Mouse (Mus musculus): Measurements from ENCODE around the gene Gabrb2. TPM values are rescaled to one million over a fixed set of nuclear protein-coding genes. Genes with fewer than 3 reads are reported as not detected.

Gene Gabrb2
- polyA plus RNA-seq, 1 experiment from 2014 or later, result 1.7 TPM

DNA sequence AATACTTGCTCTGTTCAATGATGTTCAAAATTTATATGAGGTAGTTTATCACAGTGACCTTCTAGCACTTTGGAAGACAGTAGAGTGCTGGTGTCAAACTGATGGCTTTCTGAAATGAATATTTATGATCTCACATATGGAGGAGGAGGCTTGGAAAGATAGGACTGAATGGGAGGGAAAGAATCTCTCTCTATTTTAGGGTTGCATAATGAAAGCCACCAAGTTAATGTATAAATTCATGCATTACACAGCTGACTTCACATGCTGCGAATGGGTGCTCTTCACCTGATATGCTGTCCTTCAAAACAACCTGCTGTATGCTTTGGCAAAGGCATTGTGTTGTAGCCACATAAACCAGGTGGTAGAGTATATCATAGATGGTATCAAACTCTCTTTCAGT is 44.6 kb downstream of the Gabrb2 start:
- WGBS, result 93% methylated on average over 1 of the region's 1 CpGs

GRCm38 (mm10) chr11:42468381-42468780 is 48.8 kb downstream of the Gabrb2 start:
- Histone ChIP-seq H3K27me3 (replicated peaks; ENCODE audit: low read depth, poor library complexity, severe bottlenecking) (no peaks in the 10 kb centered on the region), H3K4me3 (no peak overlapping the region), H3K36me3 (replicated peaks) (no peaks in the 10 kb centered on the region), H3K4me1 (no peaks in the 10 kb centered on the region), H3K9me3 (no peaks in the 10 kb centered on the region), H3K27ac (replicated peaks) (no peak overlapping the region)
- no peak for DNase-seq (ENCODE audit: low spot score)
- 92% methylated on average over 3 of the region's 3 CpGs for WGBS

More for the DNA sequence above, 44.6 kb downstream of the Gabrb2 start:
- no peaks in the 10 kb centered on the region for H3K4me1 ChIP-seq
- no peaks in the 10 kb centered on the region for H3K27me3 ChIP-seq (replicated peaks; ENCODE audit: low read depth, poor library complexity, severe bottlenecking)
- H3K36me3 ChIP-seq (replicated peaks), result no peaks in the 10 kb centered on the region
- no peak overlapping the region for H3K27ac ChIP-seq (replicated peaks)
- no peak overlapping the region for H3K4me3 ChIP-seq
- no peak for DNase-seq (ENCODE audit: low spot score)
- H3K9me3 ChIP-seq, result no peaks in the 10 kb centered on the region

DNA sequence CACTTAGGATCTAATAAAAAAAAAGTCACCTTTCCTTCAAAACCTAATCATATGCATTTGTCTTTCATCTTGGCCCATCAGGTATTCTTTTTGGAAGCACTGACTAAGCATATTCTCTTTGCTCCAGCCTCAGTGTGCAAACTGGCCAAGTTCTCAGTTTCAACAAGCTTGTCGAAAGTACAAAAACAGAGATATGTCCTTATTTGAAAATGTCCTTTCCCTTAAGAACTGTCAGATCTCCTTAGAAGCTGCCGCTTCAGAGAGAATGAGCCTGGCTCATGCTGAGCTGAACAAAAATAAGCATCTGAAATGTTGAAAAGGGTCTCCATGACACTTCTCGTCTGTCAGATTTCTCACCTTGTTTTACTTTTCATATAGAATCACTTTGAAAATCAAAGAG is 55.0 kb downstream of the Gabrb2 start:
- no peaks in the 10 kb centered on the region for H3K27me3 ChIP-seq (replicated peaks; ENCODE audit: low read depth, poor library complexity, severe bottlenecking)
- H3K27ac ChIP-seq (replicated peaks), result no peak overlapping the region
- H3K9me3 ChIP-seq, result no peaks in the 10 kb centered on the region
- DNase-seq (ENCODE audit: low spot score), result no peak
- WGBS, result 86% methylated on average over 3 of the region's 3 CpGs
- H3K36me3 ChIP-seq (replicated peaks), result no peaks in the 10 kb centered on the region
- H3K4me1 ChIP-seq, result no peaks in the 10 kb centered on the region
- no peak overlapping the region for H3K4me3 ChIP-seq

GRCm38 (mm10) chr11:42487625-42488024 is 68.1 kb downstream of the Gabrb2 start:
- no peaks in the 10 kb centered on the region for H3K27me3 ChIP-seq (replicated peaks; ENCODE audit: low read depth, poor library complexity, severe bottlenecking)
- H3K4me1 ChIP-seq, result no peaks in the 10 kb centered on the region
- DNase-seq (ENCODE audit: low spot score), result no peak
- H3K36me3 ChIP-seq (replicated peaks), result no peaks in the 10 kb centered on the region
- H3K4me3 ChIP-seq, result no peak overlapping the region
- H3K9me3 ChIP-seq, result no peaks in the 10 kb centered on the region
- H3K27ac ChIP-seq (replicated peaks), result no peak overlapping the region

DNA sequence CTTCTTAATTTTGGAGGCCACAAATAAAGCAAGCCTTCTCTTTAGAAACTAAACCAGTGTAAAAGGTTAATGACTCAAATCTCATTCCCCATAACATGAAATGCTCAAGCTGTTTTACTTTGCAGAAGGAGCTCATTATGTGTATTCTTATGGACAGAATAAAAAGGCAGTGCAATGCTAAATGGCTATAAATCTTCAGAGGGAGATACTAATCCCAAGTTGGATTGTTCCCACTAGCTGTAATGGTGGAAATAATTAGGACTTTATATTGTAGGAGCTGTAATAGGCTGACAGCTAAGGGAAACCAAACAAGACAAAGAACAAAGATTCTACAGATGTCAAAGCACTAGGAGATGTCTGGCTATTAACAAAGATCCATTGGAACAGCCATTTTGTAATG is 81.6 kb downstream of the Gabrb2 start:
- no peak for DNase-seq (ENCODE audit: low spot score)
- Histone ChIP-seq H3K4me1 (no peaks in the 10 kb centered on the region), H3K9me3 (no peaks in the 10 kb centered on the region), H3K4me3 (no peak overlapping the region), H3K36me3 (replicated peaks) (no peaks in the 10 kb centered on the region), H3K27ac (replicated peaks) (no peak overlapping the region), H3K27me3 (replicated peaks; ENCODE audit: low read depth, poor library complexity, severe bottlenecking) (no peaks in the 10 kb centered on the region)

GRCm38 (mm10) chr11:42505436-42505835 is 85.9 kb downstream of the Gabrb2 start:
- Histone ChIP-seq H3K9me3 (no peaks in the 10 kb centered on the region), H3K4me3 (no peak overlapping the region), H3K27me3 (replicated peaks; ENCODE audit: low read depth, poor library complexity, severe bottlenecking) (no peaks in the 10 kb centered on the region), H3K36me3 (replicated peaks) (no peaks in the 10 kb centered on the region), H3K27ac (replicated peaks) (no peak overlapping the region), H3K4me1 (no peaks in the 10 kb centered on the region)
- no peak for DNase-seq (ENCODE audit: low spot score)
- 84% methylated on average over 2 of the region's 2 CpGs for WGBS

DNA sequence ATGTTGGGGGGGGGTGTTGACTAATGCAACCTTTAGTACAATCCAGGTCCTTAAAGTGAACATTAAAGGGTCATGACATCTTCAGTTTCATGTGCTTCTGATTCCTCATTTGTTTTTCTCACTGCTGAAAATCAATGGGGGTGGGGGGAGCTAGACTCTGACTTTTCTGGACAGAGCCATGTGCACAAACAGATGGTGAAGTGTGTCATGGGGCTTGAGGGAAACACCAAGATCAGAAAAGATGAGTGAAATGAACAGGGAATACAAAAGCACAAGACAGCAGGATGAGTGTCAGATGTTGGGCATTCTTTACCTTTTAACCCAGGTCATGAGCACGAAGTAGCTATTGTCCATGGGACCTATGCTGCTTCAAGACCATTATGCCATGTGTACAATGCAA is 86.4 kb downstream of the Gabrb2 start:
- WGBS, result 79% methylated on average over 1 of the region's 1 CpGs
- Histone ChIP-seq H3K27me3 (replicated peaks; ENCODE audit: low read depth, poor library complexity, severe bottlenecking) (no peaks in the 10 kb centered on the region), H3K36me3 (replicated peaks) (no peaks in the 10 kb centered on the region), H3K9me3 (no peaks in the 10 kb centered on the region), H3K4me1 (no peaks in the 10 kb centered on the region), H3K4me3 (no peak overlapping the region), H3K27ac (replicated peaks) (no peak overlapping the region)
- no peak for DNase-seq (ENCODE audit: low spot score)

DNA sequence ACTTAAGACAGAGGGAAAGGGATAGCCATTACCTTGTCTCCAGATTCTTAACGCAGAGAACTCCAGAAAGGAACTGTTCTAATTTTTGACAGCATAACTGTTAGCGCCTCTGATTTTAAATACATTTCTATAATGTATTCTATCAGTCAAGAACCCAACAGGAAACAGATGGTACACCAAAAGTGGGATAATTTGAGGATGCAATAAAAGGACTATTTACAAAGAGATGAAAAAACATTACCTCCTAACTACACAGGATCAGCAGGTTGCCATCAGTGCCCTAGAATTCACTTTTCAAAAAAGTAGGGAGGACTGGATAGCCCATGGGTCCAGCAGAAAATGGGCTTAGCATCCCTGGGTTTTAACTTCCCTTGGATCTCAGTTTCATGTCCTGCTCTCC is 102.4 kb downstream of the Gabrb2 start:
- Histone ChIP-seq H3K4me3 (no peak overlapping the region), H3K4me1 (no peaks in the 10 kb centered on the region), H3K36me3 (replicated peaks) (no peaks in the 10 kb centered on the region), H3K9me3 (no peaks in the 10 kb centered on the region), H3K27me3 (replicated peaks; ENCODE audit: low read depth, poor library complexity, severe bottlenecking) (no peaks in the 10 kb centered on the region), H3K27ac (replicated peaks) (no peak overlapping the region)
- WGBS, result 87% methylated on average over 2 of the region's 2 CpGs
- DNase-seq (ENCODE audit: low spot score), result no peak

- H3K27ac ChIP-seq (replicated peaks), result no peak overlapping the region
- H3K4me3 ChIP-seq, result no peak overlapping the region
- no peaks in the 10 kb centered on the region for H3K9me3 ChIP-seq
- WGBS, result 92% methylated on average over 3 of the region's 3 CpGs
- H3K36me3 ChIP-seq (replicated peaks), result no peaks in the 10 kb centered on the region
- no peak for DNase-seq (ENCODE audit: low spot score)
- no peaks in the 10 kb centered on the region for H3K4me1 ChIP-seq
- no peaks in the 10 kb centered on the region for H3K27me3 ChIP-seq (replicated peaks; ENCODE audit: low read depth, poor library complexity, severe bottlenecking)
Observed at GRCm38 (mm10) chr11:42528226-42528881, 108.8 kb downstream of the Gabrb2 start.

GRCm38 (mm10) chr11:42532577-42532976 is 113.0 kb downstream of the Gabrb2 start:
- Histone ChIP-seq H3K27ac (replicated peaks) (no peak overlapping the region), H3K4me3 (no peak overlapping the region), H3K4me1 (no peaks in the 10 kb centered on the region), H3K36me3 (replicated peaks) (no peaks in the 10 kb centered on the region), H3K27me3 (replicated peaks; ENCODE audit: low read depth, poor library complexity, severe bottlenecking) (no peaks in the 10 kb centered on the region), H3K9me3 (no peaks in the 10 kb centered on the region)
- DNase-seq (ENCODE audit: low spot score), result no peak
- 60% methylated on average over 2 of the region's 2 CpGs for WGBS

GRCm38 (mm10) chr11:42535286-42535685 is 115.7 kb downstream of the Gabrb2 start:
- H3K9me3 ChIP-seq, result no peaks in the 10 kb centered on the region
- H3K27ac ChIP-seq (replicated peaks), result no peak overlapping the region
- H3K4me1 ChIP-seq, result no peaks in the 10 kb centered on the region
- no peaks in the 10 kb centered on the region for H3K27me3 ChIP-seq (replicated peaks; ENCODE audit: low read depth, poor library complexity, severe bottlenecking)
- WGBS, result 86% methylated on average over 5 of the region's 5 CpGs
- no peak for DNase-seq (ENCODE audit: low spot score)
- no peak overlapping the region for H3K4me3 ChIP-seq
- H3K36me3 ChIP-seq (replicated peaks), result no peaks in the 10 kb centered on the region

DNA sequence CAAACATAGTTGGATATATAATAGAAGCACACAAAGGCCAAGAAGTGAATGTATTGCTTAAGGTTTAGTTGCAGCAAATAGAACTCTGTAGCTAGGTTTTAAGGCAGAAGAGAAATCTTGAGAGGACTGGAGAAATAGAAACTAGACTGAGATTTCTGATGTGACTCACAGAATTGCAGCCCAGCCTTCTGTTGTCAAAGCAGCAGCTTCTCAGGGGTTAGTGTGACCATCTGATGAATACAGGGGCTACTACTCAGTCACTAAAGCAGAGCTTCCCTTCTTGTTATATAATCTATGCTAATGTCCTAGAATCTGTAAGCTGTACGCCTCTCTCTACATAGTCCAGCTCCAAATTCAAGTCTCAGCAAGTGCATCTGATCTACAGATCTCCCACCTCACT is 116.3 kb downstream of the Gabrb2 start:
- no peaks in the 10 kb centered on the region for H3K4me1 ChIP-seq
- no peaks in the 10 kb centered on the region for H3K36me3 ChIP-seq (replicated peaks)
- WGBS, result 84% methylated on average over 1 of the region's 1 CpGs
- no peaks in the 10 kb centered on the region for H3K9me3 ChIP-seq
- no peak for DNase-seq (ENCODE audit: low spot score)
- H3K27me3 ChIP-seq (replicated peaks; ENCODE audit: low read depth, poor library complexity, severe bottlenecking), result no peaks in the 10 kb centered on the region
- no peak overlapping the region for H3K27ac ChIP-seq (replicated peaks)
- no peak overlapping the region for H3K4me3 ChIP-seq

GRCm38 (mm10) chr11:42542861-42543260 is 123.3 kb downstream of the Gabrb2 start:
- DNase-seq (ENCODE audit: low spot score), result no peak
- H3K36me3 ChIP-seq (replicated peaks), result no peaks in the 10 kb centered on the region
- no peaks in the 10 kb centered on the region for H3K9me3 ChIP-seq
- 80% methylated on average over 2 of the region's 2 CpGs for whole genome bisulfite sequencing
- no peaks in the 10 kb centered on the region for H3K4me1 ChIP-seq
- no peaks in the 10 kb centered on the region for H3K27me3 ChIP-seq (replicated peaks; ENCODE audit: low read depth, poor library complexity, severe bottlenecking)
- no peak overlapping the region for H3K27ac ChIP-seq (replicated peaks)
- H3K4me3 ChIP-seq, result no peak overlapping the region

DNA sequence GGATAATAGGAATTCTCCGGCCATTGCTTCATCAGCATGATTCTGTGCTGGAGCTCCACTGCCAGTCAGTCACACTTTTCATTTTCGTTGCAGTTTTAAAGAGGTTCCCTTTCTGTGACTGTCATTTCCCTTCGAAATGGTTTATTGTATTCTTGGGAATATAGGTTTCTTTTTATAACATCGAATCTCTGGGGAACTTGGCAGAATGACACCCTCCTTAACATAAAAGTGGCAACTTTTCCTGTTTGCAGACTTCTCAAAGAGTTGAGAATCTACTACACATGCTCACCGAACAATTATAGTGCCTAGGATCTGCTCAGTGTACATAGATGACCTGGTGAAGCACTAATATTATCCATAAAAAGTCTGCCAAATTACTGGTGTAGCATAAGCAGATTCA is 146.5 kb downstream of the Gabrb2 start:
- WGBS, result 85% methylated on average over 5 of the region's 5 CpGs
- Histone ChIP-seq H3K9me3 (no peaks in the 10 kb centered on the region), H3K36me3 (replicated peaks) (no peaks in the 10 kb centered on the region), H3K4me3 (no peak overlapping the region), H3K27me3 (replicated peaks; ENCODE audit: low read depth, poor library complexity, severe bottlenecking) (no peaks in the 10 kb centered on the region), H3K27ac (replicated peaks) (no peak overlapping the region), H3K4me1 (no peaks in the 10 kb centered on the region)
- no peak for DNase-seq (ENCODE audit: low spot score)
